Mouse (Mus musculus) neutrophil, adult 5-6 weeks (primary cell): ENCODE data around the gene Hmcn2. TPM values are rescaled to one million over a fixed set of nuclear protein-coding genes. Genes with fewer than 3 reads are reported as not detected.
A peak's percentile ranks its signal among the peaks of the same experiment; 100 is the strongest.

ENCODE experiments used
- ATAC-seq: fragments of 151-379, 151-347 bp; 2 replicates; pipeline ENCODE4 v1.8.0; 2017; ENCODE audit warnings: mild to moderate bottlenecking, moderate TSS enrichment; ENCODE audit not compliant: insufficient number of reproducible peaks, poor library complexity, low FRiP score, severe bottlenecking; ENCODE audit errors: extremely low read depth
- total RNA-seq: library from RNA; stranded (forward); fragments of 200-1000 nt; gene quantifications from 2 replicates; pipeline ENCODE4 v1.2.3, GENCODE M21; 2017

Hmcn2 gene
- total RNA-seq, 1 experiment from 2014 or later: not detected

- no peak for ATAC-seq
Measured at GRCm38 (mm10) chr2:31374415-31374814, 60.2 kb downstream of the Hmcn2 start.

DNA sequence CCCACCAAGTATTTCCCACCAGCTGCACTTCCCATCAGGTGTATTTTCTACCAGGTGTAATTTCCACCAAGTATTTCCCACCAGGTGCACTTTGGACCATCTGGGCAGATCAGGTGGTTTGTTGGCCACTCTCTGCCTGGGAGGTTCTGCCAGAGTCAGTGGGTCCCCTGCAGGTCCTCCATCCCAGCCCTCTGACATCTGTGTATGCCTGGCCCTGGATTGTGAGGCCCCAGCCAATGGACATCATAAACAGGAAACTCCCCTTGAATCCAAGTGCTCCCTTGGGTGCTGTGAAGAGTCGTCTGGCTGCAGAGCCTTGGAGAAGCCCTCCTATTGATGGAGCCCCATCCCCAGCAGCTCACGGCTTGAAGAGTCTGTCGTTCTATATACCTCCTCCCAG is 61.8 kb downstream of the Hmcn2 start:
- ATAC-seq: no peak

- ATAC-seq: no peak
Measured at GRCm38 (mm10) chr2:31377481-31377880, 63.3 kb downstream of the Hmcn2 start.

GRCm38 (mm10) chr2:31381292-31381846 is 67.2 kb downstream of the Hmcn2 start:
- peak; percentile 27; the same call in 1 of the 2 replicates for ATAC-seq

DNA sequence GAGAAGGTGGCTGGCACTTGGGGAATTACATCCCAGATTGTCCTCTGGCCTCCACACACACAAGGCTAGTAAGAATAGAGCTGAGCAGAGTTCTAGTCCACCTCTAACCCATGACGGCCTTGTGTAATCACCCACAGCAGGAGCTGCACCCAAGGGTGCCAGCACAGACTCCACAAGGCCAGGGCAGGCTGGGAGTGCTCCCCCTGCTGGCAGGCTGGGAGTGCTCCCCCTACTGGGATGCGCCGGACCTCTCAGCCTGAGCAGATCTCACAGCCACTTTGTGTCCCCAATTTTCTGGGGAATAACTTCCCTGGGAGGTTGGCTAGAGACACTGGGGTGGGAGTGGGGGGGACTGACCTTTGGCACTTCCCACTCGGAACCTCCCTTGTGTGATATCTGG is 68.7 kb downstream of the Hmcn2 start:
- ATAC-seq: no peak

GRCm38 (mm10) chr2:31416968-31417367 is 102.8 kb downstream of the Hmcn2 start:
- ATAC-seq: no peak

- ATAC-seq: no peak
Measured at GRCm38 (mm10) chr2:31418021-31418420, 103.8 kb downstream of the Hmcn2 start.

DNA sequence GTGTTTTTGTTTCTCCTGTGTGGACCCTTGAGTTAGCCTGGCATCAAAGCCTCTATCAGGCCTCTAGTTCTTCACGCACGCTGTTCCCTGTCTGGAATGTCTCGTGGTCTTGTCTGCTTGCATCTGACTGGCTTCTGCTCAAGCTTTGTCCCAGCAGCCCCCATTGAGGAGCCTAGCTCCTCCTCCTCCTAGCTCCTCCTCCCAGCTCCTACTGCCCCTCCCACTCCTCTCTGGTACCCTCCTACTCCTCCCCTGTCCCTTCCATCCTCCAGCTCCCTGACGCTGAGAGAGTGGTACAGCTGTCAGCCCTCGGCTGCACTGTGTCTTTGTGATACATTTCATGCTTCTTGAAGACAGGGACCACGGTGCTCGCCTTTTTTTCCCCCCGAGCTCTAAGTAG is 104.4 kb downstream of the Hmcn2 start:
- no peak for ATAC-seq

- ATAC-seq: no peak
Measured at GRCm38 (mm10) chr2:31420914-31421313, 106.7 kb downstream of the Hmcn2 start.

GRCm38 (mm10) chr2:31422576-31422975 is 108.4 kb downstream of the Hmcn2 start:
- ATAC-seq: no peak

DNA sequence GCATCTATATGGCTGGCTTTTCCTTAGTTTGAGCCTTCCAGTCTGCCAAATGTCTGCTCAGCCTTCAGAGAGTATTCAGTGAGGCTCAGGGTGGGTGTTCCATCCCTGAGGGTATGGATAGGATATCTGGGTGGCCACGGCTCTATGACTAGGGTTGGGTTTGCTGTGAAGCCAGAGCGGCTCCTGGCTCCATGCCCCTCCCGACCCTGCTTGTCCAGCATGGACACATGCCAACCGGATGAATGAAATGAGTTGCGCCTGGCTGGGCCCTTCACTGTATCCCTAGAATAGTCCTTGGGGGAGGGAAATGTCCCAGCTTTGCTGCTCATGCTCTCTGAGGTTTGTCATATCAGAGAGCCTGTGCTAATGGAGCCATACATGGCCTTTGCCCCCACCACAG is 117.3 kb downstream of the Hmcn2 start:
- no peak for ATAC-seq

DNA sequence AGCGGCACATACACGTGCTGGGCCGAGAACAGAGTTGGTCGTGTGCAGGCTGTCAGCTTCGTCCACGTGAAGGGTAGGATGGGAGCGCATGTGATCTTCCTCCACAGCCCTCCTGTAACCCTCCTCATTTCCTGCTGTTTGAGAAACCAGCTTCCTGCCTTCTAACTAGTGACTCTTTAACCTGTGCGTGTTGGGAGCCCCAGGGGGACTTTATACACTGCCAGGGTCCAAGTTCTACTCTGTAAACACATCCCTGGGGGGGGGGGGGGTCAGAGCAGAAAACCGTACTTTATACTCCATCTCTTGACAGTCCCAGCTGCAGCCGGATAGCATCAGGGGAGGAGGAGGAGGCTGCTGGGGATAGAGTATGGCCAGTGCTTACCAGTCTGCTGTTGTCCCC is 120.5 kb downstream of the Hmcn2 start:
- ATAC-seq: no peak

- no peak; the same call in 1 of the 2 replicates for ATAC-seq
Measured at GRCm38 (mm10) chr2:31435567-31435966, 121.4 kb downstream of the Hmcn2 start.

GRCm38 (mm10) chr2:31437480-31438245 is 123.4 kb downstream of the Hmcn2 start:
- no peak for ATAC-seq

DNA sequence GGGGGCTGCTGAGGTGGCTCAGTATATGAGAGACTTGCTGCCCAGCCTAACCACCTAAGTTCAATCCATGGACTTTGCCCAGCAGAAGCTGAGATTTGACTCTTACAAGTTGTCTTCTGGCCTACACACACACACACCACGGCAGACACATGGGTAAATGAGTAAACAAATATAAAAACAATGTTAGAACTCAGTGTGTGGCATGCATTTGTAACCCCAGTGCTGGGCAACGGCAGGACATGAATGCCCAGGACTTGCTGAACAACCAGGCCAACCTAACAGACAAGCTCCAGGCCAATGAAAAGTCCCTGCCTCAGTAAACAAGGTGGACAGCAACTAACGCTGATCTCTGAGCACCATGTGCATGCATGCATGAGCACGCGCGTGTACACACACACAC is 125.4 kb downstream of the Hmcn2 start:
- no peak for ATAC-seq

DNA sequence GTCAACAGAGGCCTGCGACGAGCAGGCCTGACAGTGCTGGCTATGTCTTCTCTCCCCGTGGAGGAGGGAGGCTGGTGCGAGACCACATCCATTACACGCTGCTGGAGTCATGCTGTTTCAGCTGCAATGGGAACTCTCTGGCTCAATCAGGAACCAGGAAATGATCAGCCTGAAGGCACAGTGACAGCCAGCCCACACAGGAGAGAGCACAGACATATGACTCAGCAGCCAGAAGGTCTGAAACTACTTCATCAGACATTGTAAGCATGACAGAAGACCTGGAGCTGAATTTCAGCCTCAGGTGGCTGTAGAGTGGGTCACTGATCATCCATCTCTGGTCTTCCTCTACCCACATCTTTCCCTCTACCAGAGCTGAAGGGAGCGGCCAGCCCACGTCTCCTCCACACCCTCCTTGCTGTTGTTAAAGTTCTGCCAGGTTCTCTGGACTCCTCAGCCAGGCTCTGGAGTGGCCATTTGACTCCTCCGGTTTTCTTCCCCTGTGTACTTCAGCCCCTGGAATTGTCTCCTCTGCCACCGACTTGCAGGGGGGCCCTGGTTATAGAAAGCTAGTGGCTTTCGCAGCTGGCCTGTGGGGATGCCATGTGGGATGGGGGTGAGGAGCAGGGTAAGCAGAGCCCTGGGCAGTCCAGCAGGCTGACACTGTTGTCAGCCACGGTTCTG is 128.4 kb downstream of the Hmcn2 start:
- no peak for ATAC-seq

DNA sequence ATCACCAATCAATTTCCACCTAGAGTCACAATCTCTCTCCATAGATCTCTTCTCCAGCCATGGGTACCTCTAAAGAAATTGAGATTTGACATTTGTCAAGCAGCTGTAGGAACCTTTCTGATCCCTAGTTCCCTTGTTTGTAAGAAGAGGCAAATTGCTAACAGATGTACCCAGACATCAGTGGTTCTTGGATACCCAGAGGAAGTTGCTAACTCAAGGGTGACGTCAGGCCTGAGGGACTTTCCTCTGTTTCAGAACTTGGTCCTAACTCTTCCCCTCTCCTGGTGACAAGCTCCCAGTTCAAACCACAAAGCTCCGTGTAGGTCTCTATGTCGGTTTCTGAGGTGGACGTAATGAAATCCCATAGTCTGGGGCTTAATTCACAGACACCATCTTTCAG is 131.8 kb downstream of the Hmcn2 start:
- no peak for ATAC-seq

DNA sequence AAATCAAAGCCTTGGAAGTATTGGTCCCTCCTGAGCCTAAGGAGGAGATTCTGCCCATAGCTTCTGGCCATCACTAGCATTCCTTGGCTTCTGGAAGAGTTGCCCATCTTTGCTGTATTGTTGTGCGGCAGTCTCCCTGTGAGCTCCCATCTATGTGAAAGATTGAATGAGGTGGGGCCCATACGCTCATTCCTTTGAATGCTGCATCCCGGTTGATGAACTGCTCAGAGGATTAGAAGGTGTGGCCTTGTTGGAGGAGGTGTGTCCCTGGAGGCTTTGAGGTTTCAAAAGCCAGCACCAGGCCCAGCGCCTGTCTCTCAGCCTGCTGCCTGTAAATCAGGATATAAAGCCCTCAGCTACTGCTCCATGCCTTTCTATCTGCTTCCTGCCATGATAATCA is 132.2 kb downstream of the Hmcn2 start:
- no peak for ATAC-seq

GRCm38 (mm10) chr2:31447536-31447935 is 133.3 kb downstream of the Hmcn2 start:
- no peak for ATAC-seq

DNA sequence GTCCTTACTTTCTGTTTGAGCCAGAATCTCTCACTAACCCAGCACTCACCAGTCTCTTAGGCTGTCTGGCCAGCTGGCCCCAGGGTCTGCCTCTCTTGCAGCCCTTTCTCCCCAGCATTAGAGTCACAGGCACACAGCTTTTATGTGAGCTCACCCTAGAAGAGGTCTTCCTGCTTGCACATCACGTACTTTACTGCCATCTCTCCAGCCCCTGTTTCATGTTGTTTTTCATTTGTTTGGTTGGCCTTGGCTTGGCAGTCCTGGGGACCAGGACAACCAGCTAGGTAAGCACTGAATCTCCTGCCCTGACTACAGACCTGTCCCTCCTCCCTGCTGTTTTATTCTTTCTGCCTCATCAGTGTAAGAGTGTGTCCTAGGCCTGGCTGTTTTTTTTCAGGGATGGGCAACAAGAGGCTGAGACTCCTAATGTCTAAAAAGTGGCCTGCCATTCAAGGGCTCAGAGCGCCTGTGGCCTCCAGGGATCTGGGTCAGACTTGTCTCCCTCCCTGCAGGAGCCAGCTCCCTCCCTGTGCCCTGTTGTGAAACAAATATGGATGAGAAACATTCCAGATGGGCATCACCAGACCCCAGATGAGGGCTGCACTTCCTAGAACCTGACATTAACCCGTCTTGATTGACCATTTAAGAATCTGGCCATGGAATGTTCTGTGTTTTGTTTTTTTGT is 134.7 kb downstream of the Hmcn2 start:
- no peak for ATAC-seq
